Mouse (Mus musculus): ENCODE measurements at regions not wholly inside any gene's neighbourhood (a gene's known extent, or its start where the extent isn't known, plus 50 kb on each side); places are given as distances from the start of the nearest gene placed in this dataset.
A peak's percentile ranks its signal among the peaks of the same experiment; 100 is the strongest.

DNA sequence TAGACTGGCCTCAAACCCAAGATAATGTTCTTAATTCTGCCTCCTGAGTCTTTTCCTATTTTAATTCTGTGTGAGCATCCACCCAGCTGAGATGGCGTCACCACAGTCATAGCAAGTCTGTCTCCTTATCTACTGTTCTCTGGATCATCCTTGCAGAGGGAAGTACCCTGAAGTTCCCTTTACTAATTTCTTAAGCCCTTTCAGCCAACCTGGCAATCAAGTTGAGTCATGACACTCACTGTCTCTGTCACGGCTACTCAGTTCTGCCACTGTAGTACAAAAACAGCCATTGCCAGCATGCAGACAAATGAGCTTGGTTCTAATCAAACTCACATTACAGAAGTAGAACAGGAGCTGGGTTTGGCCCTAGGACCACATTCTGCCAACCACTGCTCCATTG, 227.5 kb downstream of the Zfp36l1 start:
- DNase-seq (ENCODE audit: low spot score in 2 of 2), result no peak

GRCm38 (mm10) chr12:79883651-79884050, 229.2 kb downstream of the Zfp36l1 start:
- DNase-seq (ENCODE audit: low spot score in 2 of 2), result no peak

DNA sequence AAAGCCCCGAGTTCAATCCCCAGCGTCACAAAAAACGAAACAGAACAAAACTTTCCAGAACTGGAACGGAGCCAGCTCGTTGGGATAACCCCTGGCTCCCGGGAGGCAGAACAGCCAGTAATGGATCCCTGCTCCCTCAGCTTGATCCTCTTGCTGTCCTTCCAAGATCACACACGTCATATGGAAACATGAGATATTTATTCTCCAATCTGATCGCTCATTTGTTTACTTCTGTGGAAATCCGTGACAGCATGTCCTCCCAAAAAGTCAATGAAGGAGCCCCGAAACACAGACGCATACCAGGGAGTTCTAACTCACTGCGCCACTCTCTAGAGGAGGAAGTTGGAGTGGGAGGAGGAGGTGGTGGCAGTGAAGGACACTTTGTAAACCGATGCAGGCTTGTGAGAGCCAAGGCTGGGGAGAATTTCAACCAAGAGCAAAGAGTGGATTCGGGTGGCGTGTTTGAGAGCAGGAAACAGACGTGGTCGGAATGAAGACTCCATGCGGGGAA, 232.0 kb downstream of the Zfp36l1 start:
- no peak for DNase-seq (ENCODE audit: low spot score in 2 of 2)

DNA sequence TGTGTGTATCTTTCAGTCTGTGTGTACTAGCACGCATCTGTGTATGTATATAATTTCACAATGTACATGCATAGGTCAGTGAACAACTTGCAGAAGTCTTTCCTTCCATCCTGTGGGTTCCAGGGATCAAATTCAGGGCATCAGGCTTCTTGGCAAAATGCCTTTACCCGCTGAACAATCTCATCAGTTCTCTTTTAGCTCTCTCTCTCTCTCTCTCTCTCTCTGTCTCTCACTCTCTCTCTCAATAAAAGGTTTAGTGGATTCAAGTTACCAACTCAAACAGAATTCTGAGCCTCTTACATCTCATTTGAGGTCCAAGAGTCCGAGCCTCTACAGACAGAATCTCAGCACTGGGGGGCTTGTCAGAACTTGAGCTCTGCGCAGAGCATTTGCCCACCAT, 232.5 kb downstream of the Zfp36l1 start:
- no peak for DNase-seq (ENCODE audit: low spot score in 2 of 2)

GRCm38 (mm10) chr12:79879918-79880273, 232.9 kb downstream of the Zfp36l1 start:
- DNase-seq (ENCODE audit: low spot score in 2 of 2), result peak in 1 of 2 experiments; percentile 45

DNA sequence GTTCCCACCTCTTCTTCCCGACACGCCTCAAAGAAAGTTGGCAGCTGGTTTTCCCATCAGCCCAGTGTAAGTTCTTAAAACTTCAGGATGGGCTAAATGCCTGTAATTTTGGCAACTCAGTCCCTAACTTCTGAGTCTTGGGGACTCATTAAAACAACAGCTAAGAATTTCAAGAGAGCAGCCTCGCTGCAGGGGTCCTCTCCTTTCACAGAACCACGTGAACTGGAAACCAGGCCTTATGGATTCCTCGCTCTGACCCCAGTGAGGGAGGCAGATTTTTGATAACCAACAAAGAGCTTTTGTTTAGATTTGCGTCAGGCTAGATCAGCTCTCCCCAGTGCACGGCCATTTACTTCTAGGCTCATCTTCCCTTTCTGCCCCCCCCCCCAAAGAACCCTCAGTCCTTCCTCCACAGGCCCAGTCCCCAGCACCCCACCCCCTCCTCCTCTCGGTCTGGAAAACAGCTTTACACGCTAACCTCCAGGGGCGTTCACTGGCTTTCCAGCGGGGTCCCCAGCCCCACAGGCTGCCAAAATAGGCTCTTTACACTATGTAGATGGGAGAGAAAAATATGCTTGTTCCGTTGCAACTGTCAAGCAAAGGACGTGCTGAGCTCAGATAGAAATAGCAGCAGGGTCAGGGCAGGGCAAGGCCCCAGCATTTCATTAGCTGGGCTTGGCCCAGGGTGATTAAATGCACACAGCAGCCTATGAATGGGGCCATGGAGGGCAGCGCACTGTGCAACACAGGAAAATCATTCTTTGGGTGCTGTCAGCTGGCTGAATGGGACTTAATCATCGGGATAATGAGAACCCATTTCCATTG, 233.5 kb downstream of the Zfp36l1 start:
- no peak for DNase-seq (ENCODE audit: low spot score in 2 of 2)

- no peak for DNase-seq (ENCODE audit: low spot score in 2 of 2)
Measured at GRCm38 (mm10) chr12:79878766-79879092, 234.1 kb downstream of the Zfp36l1 start.

GRCm38 (mm10) chr12:79878163-79878562, 234.7 kb downstream of the Zfp36l1 start:
- no peak for DNase-seq (ENCODE audit: low spot score in 2 of 2)

DNA sequence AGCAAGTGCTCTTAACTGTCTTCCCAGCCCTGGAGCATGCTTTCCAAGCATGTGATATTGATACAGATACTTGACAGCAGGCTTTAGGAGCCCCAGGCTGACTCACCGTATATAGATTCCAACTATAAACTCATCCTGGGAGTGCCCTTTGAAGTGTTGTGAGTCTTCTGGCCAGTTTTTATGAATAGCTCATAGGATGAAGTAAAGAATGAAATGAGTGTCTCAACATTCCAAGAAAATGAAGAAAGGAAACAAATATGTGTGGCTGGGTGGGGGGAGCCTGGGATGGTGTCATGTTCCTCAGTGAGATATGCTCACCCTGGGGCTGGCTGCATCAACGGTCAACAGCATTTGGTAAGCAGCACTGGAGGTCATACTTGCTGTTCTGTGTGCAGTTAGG, 238.5 kb downstream of the Zfp36l1 start:
- DNase-seq (ENCODE audit: low spot score in 2 of 2), result no peak

DNA sequence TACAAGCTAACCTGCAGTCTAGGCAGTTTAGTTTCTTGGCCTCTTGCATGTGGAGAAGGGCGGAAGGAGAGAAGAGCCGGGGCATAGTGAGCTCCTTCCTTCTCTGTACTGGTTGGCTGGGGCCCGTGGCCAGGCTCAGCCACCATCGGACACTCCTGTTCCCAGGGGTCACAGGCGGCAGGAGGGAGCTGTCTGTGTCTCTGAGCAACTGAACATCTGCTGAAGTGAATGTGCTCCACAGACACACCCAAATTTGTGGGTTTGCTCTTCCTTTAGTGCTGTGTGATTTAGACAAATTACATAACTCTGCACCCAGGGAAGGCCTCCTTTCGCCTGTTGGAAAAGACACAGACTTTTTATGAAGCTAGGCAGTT, 247.6 kb downstream of the Zfp36l1 start:
- no peak for DNase-seq (ENCODE audit: low spot score in 2 of 2)

DNA sequence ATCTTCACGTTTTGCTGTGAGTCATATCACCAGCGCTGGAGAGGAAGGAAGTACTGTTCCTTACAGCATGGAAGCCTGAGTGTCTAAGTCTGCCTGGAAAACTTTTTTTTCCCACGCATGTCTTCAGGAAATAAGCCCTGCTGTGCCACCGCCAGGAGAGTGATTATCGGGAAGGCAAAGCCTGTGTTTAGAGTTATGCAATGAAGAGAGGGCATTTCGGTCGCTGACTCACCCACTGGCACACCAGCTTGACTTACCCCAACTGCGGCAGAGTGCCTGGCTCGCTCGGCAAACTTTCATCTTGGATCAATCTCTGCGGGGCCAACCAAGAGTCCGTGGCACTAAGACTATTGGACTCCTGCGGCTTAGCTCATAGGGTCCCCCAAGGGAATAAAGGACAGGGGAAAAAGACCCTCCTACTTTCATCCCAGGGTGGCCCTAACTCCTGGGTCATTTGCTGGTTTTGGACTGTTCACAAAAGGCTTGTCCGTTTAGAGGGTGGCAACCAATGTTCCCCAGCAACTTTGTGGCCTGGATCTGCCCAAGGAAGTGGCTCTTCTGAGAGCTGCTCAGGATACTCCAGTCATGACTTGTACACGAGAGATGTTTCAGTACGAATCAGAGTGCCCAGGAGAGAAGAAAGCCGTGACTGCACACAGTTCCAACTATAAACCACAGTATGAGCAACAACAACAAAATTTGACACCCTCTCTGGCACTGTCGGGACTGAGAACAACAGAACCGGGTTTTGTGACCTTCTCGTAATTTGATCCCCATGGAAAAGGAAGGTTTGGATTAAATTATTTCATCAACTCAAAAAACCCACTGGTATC, 248.3 kb downstream of the Zfp36l1 start:
- no peak for DNase-seq (ENCODE audit: low spot score in 2 of 2)

Measured in right cerebral cortex, postnatal 10 days (tissue).